Mouse (Mus musculus): ENCODE data around the gene Irf8. TPM values are rescaled to one million over a fixed set of nuclear protein-coding genes. Genes with fewer than 3 reads are reported as not detected.

Irf8 gene
- polyA plus RNA-seq, 1 experiment = 1.8 TPM

DNA sequence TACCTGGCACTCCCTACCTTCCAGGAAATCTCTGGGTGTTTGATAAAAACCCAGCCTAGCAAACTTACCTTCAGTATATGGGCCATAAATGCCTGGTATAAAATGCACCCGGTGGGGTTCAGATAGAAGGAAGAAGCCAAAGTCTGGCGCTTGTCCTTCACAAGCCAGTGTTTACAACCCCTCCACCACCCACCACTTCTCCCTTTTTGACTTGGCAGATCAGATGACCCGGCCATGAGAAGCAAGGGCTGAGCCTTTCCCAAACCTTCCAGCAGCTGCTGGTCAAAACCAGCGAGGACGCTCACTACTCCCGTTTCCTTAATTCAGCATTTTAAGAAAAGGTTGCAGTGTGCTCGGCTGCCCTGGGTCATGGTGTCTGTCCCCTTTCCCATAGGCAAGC is 9.1 kb downstream of the Irf8 start:
- H3K4me3 ChIP-seq (replicated peaks; ENCODE audit: insufficient read depth, low read depth, low read length) = no peak overlapping the region
- H3K27me3 ChIP-seq (ENCODE audit: control insufficient read depth, insufficient read depth, low read length) = no peaks in the 10 kb centered on the region
- no peak overlapping the region for H3K27ac ChIP-seq (ENCODE audit: insufficient read depth, low read length)
- no peaks in the 10 kb centered on the region; the same call in 1 of the 2 replicates for H3K4me1 ChIP-seq (ENCODE audit: control insufficient read depth, insufficient read depth, low read length)
- TF ChIP-seq POLR2A (IDR thresholded peaks at IDR 0.05; ENCODE audit: borderline replicate concordance, insufficient read depth, low read length) = no peak
- TF ChIP-seq CTCF (IDR thresholded peaks at IDR 0.05; ENCODE audit: borderline replicate concordance, insufficient read depth, low read depth, low read length) = no peak
- DNase-seq = no peak
- 86% methylated on average over 7 of the region's 7 CpGs for WGBS

DNA sequence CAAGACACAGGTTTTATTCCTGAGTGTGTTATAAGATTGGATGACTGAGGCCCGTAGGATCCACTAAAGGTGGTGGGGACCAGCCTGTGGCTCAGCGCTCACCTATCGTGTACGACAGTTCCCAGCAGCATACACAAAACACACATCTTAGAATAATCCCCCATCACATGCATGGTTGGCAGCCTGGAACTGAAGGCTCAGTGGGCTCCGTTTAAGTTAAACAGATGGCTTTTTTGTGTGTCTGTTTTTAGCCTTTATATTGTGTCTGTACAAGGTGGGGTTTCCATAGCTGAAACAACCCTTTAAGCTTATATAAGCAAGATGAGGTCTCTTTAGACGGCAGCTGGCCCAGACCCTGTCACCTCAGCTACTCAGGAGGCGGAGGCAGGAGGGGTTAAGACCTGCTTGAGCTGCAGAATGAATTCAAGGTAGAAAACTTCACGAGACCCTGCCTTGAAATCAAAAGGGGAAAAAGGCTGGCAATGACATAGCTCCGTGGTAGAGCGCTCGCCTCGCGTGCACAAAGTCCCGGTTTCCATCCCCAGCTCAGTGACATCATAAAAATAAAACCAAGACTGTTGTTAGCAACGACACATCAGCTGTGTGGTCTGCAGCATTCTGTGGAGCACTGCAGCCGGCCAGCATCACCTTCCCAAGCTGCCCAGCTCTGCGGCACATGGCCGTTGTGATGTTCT is 10.0 kb downstream of the Irf8 start:
- Histone ChIP-seq H3K27ac (ENCODE audit: insufficient read depth, low read length) (no peak overlapping the region), H3K27me3 (ENCODE audit: control insufficient read depth, insufficient read depth, low read length) (no peaks in the 10 kb centered on the region), H3K4me3 (replicated peaks; ENCODE audit: insufficient read depth, low read depth, low read length) (no peak overlapping the region), H3K4me1 (ENCODE audit: control insufficient read depth, insufficient read depth, low read length) (no peaks in the 10 kb centered on the region; the same call in 1 of the 2 replicates)
- WGBS = 67% methylated on average over 18 of the region's 18 CpGs
- DNase-seq = no peak
- TF ChIP-seq POLR2A (IDR thresholded peaks at IDR 0.05; ENCODE audit: borderline replicate concordance, insufficient read depth, low read length) = no peak
- TF ChIP-seq CTCF (IDR thresholded peaks at IDR 0.05; ENCODE audit: borderline replicate concordance, insufficient read depth, low read depth, low read length) = no peak

DNA sequence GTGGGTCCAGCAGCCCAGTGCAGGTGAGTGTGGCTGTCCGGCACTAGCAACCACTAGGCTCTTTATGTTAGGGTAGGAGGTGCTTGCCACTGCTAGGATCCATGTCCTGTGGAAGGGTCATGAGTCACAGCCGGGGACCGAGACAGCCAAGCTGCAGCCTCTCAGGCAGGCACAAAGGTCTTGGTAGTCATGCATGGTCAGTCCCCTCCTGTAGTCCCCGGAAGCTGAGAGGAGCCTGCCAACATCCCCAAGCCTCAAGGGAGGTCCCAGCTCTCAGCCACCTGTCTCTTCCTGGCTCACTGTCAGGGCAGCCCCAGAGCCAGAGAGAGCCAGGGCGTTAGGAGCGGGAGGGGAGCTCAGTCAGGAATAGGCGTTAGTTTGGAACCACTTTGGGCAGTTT is 11.1 kb downstream of the Irf8 start:
- TF ChIP-seq POLR2A (IDR thresholded peaks at IDR 0.05; ENCODE audit: borderline replicate concordance, insufficient read depth, low read length) (no peak), CTCF (IDR thresholded peaks at IDR 0.05; ENCODE audit: borderline replicate concordance, insufficient read depth, low read depth, low read length) (no peak)
- no peak overlapping the region for H3K4me3 ChIP-seq (replicated peaks; ENCODE audit: insufficient read depth, low read depth, low read length)
- H3K4me1 ChIP-seq (ENCODE audit: control insufficient read depth, insufficient read depth, low read length) = no peaks in the 10 kb centered on the region; the same call in 1 of the 2 replicates
- WGBS = 33% methylated on average over 7 of the region's 7 CpGs
- H3K27me3 ChIP-seq (ENCODE audit: control insufficient read depth, insufficient read depth, low read length) = no peaks in the 10 kb centered on the region
- H3K27ac ChIP-seq (ENCODE audit: insufficient read depth, low read length) = no peak overlapping the region
- DNase-seq = no peak

DNA sequence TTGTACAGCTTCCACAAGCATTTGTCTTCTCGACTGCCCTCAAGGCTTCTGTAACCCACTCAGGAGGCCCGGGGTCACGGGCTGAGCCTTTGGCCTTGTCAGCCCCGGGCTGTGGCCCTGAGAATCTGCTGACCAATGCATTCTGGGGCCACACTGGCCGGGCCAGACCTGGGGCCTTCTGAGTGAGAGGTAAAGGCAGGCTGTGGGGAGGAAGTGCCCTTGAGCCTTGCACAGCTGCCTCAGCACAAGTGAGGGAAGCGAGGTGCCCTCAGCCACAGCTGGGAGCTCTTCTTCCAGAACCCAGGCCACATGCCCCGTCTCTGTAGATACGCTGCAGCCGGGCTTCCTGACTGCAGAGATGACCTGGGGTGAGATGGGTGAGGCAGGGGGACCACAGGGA is 14.5 kb downstream of the Irf8 start:
- Histone ChIP-seq H3K27me3 (ENCODE audit: control insufficient read depth, insufficient read depth, low read length) (no peaks in the 10 kb centered on the region), H3K4me3 (replicated peaks; ENCODE audit: insufficient read depth, low read depth, low read length) (no peak overlapping the region), H3K4me1 (ENCODE audit: control insufficient read depth, insufficient read depth, low read length) (no peaks in the 10 kb centered on the region; the same call in 1 of the 2 replicates), H3K27ac (ENCODE audit: insufficient read depth, low read length) (no peak overlapping the region)
- DNase-seq = no peak
- 87% methylated on average over 9 of the region's 9 CpGs for WGBS
- TF ChIP-seq POLR2A (IDR thresholded peaks at IDR 0.05; ENCODE audit: borderline replicate concordance, insufficient read depth, low read length) (no peak), CTCF (IDR thresholded peaks at IDR 0.05; ENCODE audit: borderline replicate concordance, insufficient read depth, low read depth, low read length) (no peak)

DNA sequence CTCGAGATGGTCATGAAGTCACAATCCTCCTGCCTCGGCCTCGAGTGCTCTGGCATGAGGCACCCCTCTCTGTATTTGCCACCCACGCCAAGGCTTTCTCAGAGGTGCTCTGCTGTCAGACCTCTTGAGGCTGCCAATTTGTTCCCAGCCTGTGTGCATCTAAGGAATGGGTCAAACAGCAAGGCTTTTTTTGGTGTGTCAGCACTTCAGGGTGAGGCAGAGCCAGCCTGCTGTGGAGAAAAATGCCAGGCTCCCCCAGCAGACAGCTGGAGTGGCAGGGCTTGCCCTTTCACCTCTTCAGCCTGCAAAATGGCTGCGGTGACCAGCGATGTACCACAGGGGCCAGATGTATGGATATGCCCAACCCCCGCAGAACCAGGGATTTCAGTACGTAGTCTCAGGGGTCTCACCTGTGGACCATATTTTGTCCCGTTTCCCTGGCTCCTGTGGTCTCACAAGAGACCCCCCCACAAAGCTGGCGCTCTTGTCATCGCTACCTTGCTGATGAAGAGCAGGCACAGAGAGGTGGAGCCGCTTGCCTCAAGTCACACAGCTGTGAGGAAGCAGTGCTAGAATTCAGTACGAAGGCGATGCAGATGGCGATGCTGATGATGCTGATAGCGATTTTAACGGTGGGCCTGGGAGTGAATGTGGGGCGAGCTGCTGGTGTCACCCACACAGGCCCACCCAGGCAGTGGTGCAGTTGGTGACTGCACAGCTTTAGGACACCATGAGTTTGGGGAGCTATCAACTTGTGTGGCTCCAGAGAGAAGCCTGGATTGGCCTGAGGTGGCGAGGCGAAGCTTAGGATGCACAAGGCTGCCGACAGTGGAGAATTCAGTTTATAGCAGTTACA is 15.3 kb downstream of the Irf8 start:
- Histone ChIP-seq H3K27me3 (ENCODE audit: control insufficient read depth, insufficient read depth, low read length) (no peaks in the 10 kb centered on the region), H3K4me1 (ENCODE audit: control insufficient read depth, insufficient read depth, low read length) (no peaks in the 10 kb centered on the region; the same call in 1 of the 2 replicates), H3K27ac (ENCODE audit: insufficient read depth, low read length) (no peak overlapping the region), H3K4me3 (replicated peaks; ENCODE audit: insufficient read depth, low read depth, low read length) (no peak overlapping the region)
- no peak for DNase-seq
- TF ChIP-seq POLR2A (IDR thresholded peaks at IDR 0.05; ENCODE audit: borderline replicate concordance, insufficient read depth, low read length) = no peak
- TF ChIP-seq CTCF (IDR thresholded peaks at IDR 0.05; ENCODE audit: borderline replicate concordance, insufficient read depth, low read depth, low read length) = no peak
- 78% methylated on average over 21 of the region's 21 CpGs for WGBS

DNA sequence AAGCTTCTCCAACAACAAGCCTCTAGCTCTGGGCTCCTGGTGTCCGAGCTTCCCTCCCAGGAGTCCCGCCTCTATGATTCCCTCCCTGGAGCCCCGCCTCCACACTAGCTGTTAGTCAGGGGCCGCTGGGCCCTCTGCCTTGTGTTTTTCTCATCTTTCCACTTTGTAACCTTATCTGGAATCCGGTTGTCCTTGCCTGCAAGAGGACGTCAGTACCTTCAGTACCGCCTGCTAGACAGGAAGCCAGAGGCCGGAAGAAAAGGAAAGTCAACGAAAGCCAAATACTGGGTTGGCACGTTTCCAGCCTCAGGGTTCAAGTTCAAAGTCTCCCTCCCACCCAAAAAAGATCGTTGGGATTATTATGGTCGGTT is 15.9 kb downstream of the Irf8 start:
- DNase-seq = no peak
- no peak overlapping the region for H3K27ac ChIP-seq (ENCODE audit: insufficient read depth, low read length)
- TF ChIP-seq POLR2A (IDR thresholded peaks at IDR 0.05; ENCODE audit: borderline replicate concordance, insufficient read depth, low read length) (no peak), CTCF (IDR thresholded peaks at IDR 0.05; ENCODE audit: borderline replicate concordance, insufficient read depth, low read depth, low read length) (no peak)
- WGBS = 17% methylated on average over 12 of the region's 12 CpGs
- H3K27me3 ChIP-seq (ENCODE audit: control insufficient read depth, insufficient read depth, low read length) = no peaks in the 10 kb centered on the region
- no peak overlapping the region for H3K4me3 ChIP-seq (replicated peaks; ENCODE audit: insufficient read depth, low read depth, low read length)
- H3K4me1 ChIP-seq (ENCODE audit: control insufficient read depth, insufficient read depth, low read length) = no peaks in the 10 kb centered on the region; the same call in 1 of the 2 replicates

DNA sequence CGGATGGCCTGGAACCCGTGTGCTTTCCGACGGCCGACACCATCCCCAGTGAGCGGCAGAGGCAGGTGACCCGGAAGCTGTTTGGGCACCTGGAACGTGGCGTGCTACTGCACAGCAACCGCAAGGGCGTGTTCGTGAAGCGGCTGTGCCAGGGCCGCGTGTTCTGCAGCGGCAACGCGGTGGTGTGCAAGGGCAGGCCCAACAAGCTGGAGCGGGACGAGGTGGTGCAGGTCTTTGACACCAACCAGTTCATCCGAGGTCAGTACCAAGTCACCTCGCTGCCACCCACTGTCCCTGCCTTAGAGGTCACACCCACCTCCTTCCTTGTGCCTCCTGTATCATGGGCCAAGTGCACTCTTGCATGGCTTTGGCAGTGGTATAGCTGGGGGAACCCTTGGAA is 17.3 kb downstream of the Irf8 start:
- Histone ChIP-seq H3K4me3 (replicated peaks; ENCODE audit: insufficient read depth, low read depth, low read length) (no peak overlapping the region), H3K27ac (ENCODE audit: insufficient read depth, low read length) (no peak overlapping the region), H3K4me1 (ENCODE audit: control insufficient read depth, insufficient read depth, low read length) (no peaks in the 10 kb centered on the region), H3K27me3 (ENCODE audit: control insufficient read depth, insufficient read depth, low read length) (no peaks in the 10 kb centered on the region)
- no peak for TF ChIP-seq POLR2A (IDR thresholded peaks at IDR 0.05; ENCODE audit: borderline replicate concordance, insufficient read depth, low read length)
- no peak for TF ChIP-seq CTCF (IDR thresholded peaks at IDR 0.05; ENCODE audit: borderline replicate concordance, insufficient read depth, low read depth, low read length)
- no peak for DNase-seq
- WGBS = 81% methylated on average over 22 of the region's 22 CpGs
